Mouse (Mus musculus) lung, postnatal 0 days (tissue): ENCODE data around the gene Cuedc2.

Experiments used
- CTCF ChIP-seq: IDR thresholded peaks from 2 replicates; pipeline ENCODE4 v1.5.1; 2016; ENCODE audit warnings: antibody characterized with exemption, mild to moderate bottlenecking
- EP300 ChIP-seq: IDR thresholded peaks from 2 replicates; pipeline ENCODE4 v1.6.1; 2016; ENCODE audit warnings: antibody characterized with exemption, mild to moderate bottlenecking, control low read depth

DNA sequence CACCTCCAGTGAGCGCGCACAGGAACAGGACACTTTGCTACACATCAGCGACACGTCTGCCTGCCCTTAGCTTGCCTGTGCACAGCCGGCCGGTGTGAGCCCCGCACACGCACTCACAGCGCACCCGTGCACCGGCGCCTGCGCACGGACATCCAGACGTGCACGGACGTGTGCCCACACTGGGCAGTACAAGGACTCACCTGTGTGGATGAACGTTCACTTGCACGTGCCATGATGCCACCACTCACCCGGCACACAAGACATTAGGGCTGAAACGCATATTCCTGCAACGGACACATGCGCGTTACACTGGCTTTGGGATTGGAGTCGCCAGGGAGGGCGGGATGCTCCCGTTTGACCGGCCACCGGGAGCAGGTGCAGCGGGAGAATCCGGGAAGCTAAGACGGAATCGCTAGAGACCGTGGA is 33.6 kb downstream of the Cuedc2 start:
- no peak for TF ChIP-seq CTCF
- no peak for TF ChIP-seq EP300
